Mouse (Mus musculus) 3134 (cell line): Measurements from ENCODE around the gene Laptm4a.

ENCODE experiments used
- DNase-seq: peaks from one replicate; pipeline ENCODE4 v3.0.0-alpha.2; 2011; ENCODE audit warnings: low spot score; ENCODE audit not compliant: insufficient read length; ENCODE audit errors: extremely low read depth

Gene Laptm4a

DNA sequence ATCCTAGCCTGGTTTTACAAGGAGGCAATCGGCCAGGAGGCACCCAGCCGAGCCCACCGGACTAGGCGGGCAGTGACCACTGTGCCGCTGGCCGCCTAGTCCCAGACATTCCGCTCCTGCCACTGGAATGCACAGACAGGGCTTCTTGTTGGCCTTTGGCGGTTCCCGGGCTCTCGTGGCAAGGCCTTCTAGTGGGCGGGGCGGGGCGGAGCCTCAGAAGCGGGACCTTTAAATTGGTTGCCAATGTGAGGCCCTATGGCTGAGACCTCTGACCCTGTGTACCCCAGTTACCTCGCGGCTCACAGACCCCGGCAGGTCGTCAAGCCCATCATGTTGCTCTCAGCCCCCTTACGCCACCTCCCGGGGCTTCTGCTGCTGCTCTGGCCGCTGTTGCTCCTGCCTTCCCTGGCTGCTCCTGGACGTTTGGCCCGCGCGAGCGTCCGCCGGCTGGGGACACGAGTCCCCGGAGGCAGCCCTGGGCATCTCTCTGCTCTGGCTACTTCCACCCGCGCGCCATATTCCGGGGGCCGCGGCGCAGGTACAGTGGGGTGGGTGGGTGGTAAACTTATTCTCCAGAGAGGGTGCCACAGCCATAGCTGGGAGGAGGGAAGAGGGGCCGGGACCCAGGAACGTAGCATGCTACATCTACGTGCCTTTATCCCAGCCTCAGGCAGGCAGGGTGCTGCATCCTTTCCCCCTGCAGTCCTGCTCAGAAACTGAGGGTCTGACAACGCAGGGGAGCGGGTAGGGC is 26.4 kb downstream of the Laptm4a start, which contains the start of gene Matn3:
Gene Matn3, plus strand, starts transcription at position 216 of the 751 bp plus-strand sequence.
- DNase-seq = peak; percentile 77

DNA sequence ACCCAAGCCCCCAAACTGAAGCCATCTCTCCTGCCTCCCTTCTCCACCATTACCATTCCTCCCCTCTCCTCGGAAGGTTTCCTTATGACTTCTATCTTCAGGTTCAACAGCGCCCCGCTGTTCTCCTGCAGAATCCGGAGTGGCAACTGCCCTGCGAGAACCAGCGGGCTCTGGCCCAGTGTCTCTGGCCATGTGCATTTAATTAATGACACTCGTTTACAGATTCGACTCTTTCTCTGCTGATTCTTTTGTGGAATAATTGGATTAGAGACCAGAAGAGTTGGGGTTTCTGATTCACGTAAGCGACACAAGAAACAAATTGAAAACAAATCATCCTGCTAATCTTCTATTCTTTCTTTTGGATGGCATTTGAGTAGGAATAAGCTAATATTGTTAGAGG is 31.7 kb downstream of the Laptm4a start:
- no peak for DNase-seq

DNA sequence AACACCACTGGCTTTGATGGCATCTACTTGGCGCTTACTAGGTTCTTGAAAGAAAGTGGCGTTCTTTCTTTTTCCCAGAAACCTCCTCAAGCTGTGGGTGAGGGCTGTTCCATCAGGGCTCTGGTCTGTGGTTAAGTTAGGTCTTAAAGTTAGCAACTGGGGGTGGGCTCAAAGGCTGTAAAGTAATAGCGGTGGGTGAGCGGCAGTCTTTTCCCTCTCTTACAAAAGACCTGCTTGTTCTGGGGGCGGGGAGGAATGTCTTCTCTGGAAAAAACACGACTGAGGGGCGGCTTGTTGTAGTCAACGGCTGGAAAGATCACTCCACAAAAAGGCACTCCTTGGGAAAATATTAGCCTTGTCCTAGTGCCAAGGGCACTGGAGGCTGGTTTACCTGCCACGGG is 32.7 kb downstream of the Laptm4a start:
- no peak for DNase-seq

DNA sequence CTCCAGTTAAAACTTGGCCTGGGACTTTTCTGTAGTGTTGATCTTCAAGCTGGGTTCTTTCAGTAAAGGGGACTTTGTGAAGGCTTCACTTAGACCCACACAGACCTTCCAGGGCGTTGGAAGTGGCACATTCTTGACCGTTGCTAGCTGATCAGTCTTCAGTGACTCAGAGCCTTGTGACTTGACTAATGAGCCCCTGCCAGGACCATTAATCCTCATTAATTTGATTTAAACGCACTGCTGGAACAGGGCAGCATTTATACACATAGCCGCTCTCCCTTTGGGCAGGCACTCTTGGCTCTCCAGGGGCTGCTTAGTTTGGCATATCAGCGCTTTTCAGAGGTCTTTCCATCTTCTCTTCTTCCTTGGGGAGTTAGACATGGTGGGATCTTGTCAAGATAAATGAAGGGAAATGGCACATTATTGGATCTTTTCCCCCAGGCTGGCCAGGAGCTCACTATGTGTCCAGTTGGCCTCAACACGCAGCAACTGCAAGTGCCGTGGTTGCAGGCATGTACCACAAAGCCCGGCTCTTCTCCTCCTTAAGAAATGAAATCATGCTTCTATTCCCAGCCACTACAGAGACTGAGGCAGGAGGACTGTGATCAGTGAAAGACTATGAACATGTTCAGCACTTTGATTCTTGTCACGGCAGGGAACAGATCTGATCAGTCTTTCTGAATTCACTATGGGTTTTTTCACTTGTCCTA is 40.3 kb downstream of the Laptm4a start:
- no peak for DNase-seq

DNA sequence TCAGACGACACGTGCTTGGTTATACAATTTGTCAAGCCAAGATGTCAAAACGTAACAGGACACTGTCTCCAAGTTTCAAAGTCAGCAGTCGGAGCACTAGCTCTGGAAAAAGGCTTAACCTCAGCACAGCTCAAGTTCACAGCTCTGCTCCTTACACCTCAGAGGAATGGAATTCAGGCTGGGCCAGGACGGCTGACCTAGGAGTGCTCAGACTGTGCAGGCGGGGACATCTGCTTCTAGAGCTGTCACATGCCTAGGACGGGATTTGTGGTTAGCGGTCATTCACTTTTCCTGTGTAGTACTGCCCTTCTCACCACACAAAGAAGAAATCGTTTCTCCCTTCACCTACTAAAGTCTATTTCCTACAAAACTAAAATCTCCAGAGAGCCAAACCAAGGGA is 48.4 kb downstream of the Laptm4a start:
- DNase-seq = peak; percentile 84

DNA sequence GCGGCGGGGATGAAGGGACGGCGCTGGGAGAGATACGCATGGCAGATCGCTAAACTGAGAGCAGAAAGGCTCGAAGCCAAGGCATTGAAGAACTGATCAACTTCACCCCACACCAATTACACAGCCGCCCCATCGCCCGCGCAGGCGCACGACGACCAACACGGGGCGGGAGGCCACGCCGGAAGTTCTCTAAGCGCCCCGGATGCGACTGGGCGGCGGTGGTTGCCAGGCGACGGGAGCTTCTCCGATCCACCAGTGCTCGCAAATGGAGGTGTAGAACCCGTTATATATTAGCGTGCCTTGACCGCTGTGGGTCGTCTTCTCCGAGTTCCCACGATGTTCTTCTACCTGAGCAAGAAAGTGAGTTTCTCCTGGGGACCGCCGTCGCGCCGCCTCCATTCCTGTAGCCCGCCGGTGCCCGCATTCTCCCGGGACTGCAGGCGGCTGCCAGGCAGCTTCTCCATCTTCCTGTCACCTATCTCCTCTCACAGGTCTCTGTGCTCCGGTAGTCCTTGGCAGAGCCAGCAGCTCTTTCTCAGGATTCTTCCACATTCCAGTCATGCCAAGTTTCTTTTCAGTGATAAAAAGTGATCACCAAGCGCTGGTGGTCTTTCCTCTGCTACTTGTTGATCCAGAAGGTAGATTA is 52.5 kb downstream of the Laptm4a start, which contains the start of gene Wdr35:
Gene Wdr35, plus strand, starts transcription at position 73 of the 646 bp plus-strand sequence.
- DNase-seq = peak; percentile 87

DNA sequence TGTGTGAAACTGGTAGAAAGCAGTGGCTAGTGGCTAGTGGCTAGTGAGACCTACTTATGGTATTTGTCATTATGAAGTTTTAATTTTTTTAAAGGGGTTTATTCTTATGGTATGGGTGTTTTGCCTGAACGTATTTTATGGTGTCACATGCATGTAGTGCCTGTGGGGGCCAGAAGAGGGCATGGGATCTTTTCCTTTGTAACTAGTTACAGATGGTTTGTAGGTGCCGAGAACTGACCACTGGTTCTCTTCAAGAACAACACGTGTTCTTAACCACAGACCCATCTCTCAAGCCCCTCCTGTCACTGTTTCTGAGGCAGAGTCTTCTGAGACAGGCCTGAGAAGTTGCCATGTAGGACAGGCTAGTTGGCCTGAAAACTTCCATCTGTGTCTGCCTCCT is 53.6 kb downstream of the Laptm4a start:
- no peak for DNase-seq
